Mouse (Mus musculus): ENCODE measurements around the gene S100a10. TPM values are rescaled to one million over a fixed set of nuclear protein-coding genes. Genes with fewer than 3 reads are reported as not detected.

S100a10 gene
- polyA plus RNA-seq (2016; fragmentation: Nextera tagmentation; extraction: Ambion mirVana), result 74.9 and 78.4 TPM in 2 replicates

GRCm38 (mm10) chr3:93554981-93555877 is at the start of gene S100a10:
Gene S100a10 (plus strand): TSS chr3:93555080.
- H3K9me3 ChIP-seq (replicated peaks), result no peaks in the 10 kb centered on the region
- peak; percentile 66 for DNase-seq (ENCODE audit: low spot score)
- H3K4me1 ChIP-seq, result peaks cover 15% of the 10 kb centered on the region
- no peaks in the 10 kb centered on the region for H3K36me3 ChIP-seq
- H3K27me3 ChIP-seq (ENCODE audit: low read depth, poor library complexity, severe bottlenecking), result peaks cover 25% of the 10 kb centered on the region
- WGBS, result 2% methylated on average over 35 of the region's 39 CpGs
- peak within 1 kb of the TSS; percentile 65 for H3K4me3 ChIP-seq
- peak within 1 kb of the TSS; percentile 85 for H3K27ac ChIP-seq

GRCm38 (mm10) chr3:93505960-93506863 is 48.7 kb upstream of the S100a10 start:
- H3K27ac ChIP-seq, result no peak overlapping the region
- H3K4me1 ChIP-seq, result no peaks in the 10 kb centered on the region
- 41% methylated on average over 30 of the region's 30 CpGs for WGBS
- H3K36me3 ChIP-seq, result no peaks in the 10 kb centered on the region
- H3K9me3 ChIP-seq (replicated peaks), result no peaks in the 10 kb centered on the region
- DNase-seq (ENCODE audit: low spot score), result no peak
- H3K27me3 ChIP-seq (ENCODE audit: low read depth, poor library complexity, severe bottlenecking), result no peaks in the 10 kb centered on the region
- peak overlapping the region; percentile 15; the same call in 1 of the 2 replicates for H3K4me3 ChIP-seq

GRCm38 (mm10) chr3:93506881-93507325 is 48.0 kb upstream of the S100a10 start:
- 74% methylated on average over 5 of the region's 5 CpGs for WGBS
- no peak overlapping the region for H3K27ac ChIP-seq

GRCm38 (mm10) chr3:93509301-93509700 is 45.6 kb upstream of the S100a10 start:
- Histone ChIP-seq H3K36me3 (no peaks in the 10 kb centered on the region), H3K4me3 (no peak overlapping the region), H3K4me1 (no peaks in the 10 kb centered on the region), H3K27me3 (ENCODE audit: low read depth, poor library complexity, severe bottlenecking) (no peaks in the 10 kb centered on the region), H3K9me3 (replicated peaks) (no peaks in the 10 kb centered on the region), H3K27ac (no peak overlapping the region)
- WGBS, result 77% methylated on average over 1 of the region's 1 CpGs
- DNase-seq (ENCODE audit: low spot score), result no peak

More at GRCm38 (mm10) chr3:93506881-93507325, 48.0 kb upstream of the S100a10 start:
- DNase-seq (ENCODE audit: low spot score), result no peak
- Histone ChIP-seq H3K9me3 (replicated peaks) (no peaks in the 10 kb centered on the region), H3K27me3 (ENCODE audit: low read depth, poor library complexity, severe bottlenecking) (no peaks in the 10 kb centered on the region), H3K4me1 (no peaks in the 10 kb centered on the region), H3K4me3 (no peak overlapping the region), H3K36me3 (no peaks in the 10 kb centered on the region)

GRCm38 (mm10) chr3:93511036-93511435 is 43.8 kb upstream of the S100a10 start:
- Histone ChIP-seq H3K4me1 (no peaks in the 10 kb centered on the region), H3K9me3 (replicated peaks) (no peaks in the 10 kb centered on the region), H3K4me3 (no peak overlapping the region), H3K27ac (no peak overlapping the region), H3K36me3 (no peaks in the 10 kb centered on the region), H3K27me3 (ENCODE audit: low read depth, poor library complexity, severe bottlenecking) (no peaks in the 10 kb centered on the region)
- WGBS, result 86% methylated on average over 1 of the region's 1 CpGs
- no peak for DNase-seq (ENCODE audit: low spot score)

GRCm38 (mm10) chr3:93511801-93512200 is 43.1 kb upstream of the S100a10 start:
- WGBS, result 97% methylated on average over 1 of the region's 1 CpGs
- no peaks in the 10 kb centered on the region for H3K27me3 ChIP-seq (ENCODE audit: low read depth, poor library complexity, severe bottlenecking)
- no peak overlapping the region for H3K4me3 ChIP-seq
- H3K27ac ChIP-seq, result no peak overlapping the region
- DNase-seq (ENCODE audit: low spot score), result no peak
- no peaks in the 10 kb centered on the region for H3K36me3 ChIP-seq
- H3K4me1 ChIP-seq, result no peaks in the 10 kb centered on the region
- H3K9me3 ChIP-seq (replicated peaks), result no peaks in the 10 kb centered on the region

- no peak for DNase-seq (ENCODE audit: low spot score)
- Histone ChIP-seq H3K4me1 (no peaks in the 10 kb centered on the region), H3K36me3 (no peaks in the 10 kb centered on the region), H3K27me3 (ENCODE audit: low read depth, poor library complexity, severe bottlenecking) (no peaks in the 10 kb centered on the region), H3K9me3 (replicated peaks) (no peaks in the 10 kb centered on the region), H3K27ac (no peak overlapping the region), H3K4me3 (no peak overlapping the region)
- WGBS, result 85% methylated on average over 7 of the region's 7 CpGs
Measured at GRCm38 (mm10) chr3:93512386-93513101, 42.3 kb upstream of the S100a10 start.

- no peak overlapping the region for H3K4me3 ChIP-seq
- no peaks in the 10 kb centered on the region for H3K36me3 ChIP-seq
- no peaks in the 10 kb centered on the region for H3K4me1 ChIP-seq
- H3K27ac ChIP-seq, result no peak overlapping the region
- no peak for DNase-seq (ENCODE audit: low spot score)
- H3K27me3 ChIP-seq (ENCODE audit: low read depth, poor library complexity, severe bottlenecking), result no peaks in the 10 kb centered on the region
- H3K9me3 ChIP-seq (replicated peaks), result no peaks in the 10 kb centered on the region
- WGBS, result 92% methylated on average over 3 of the region's 3 CpGs
Measured at GRCm38 (mm10) chr3:93514628-93515027, 40.3 kb upstream of the S100a10 start.

GRCm38 (mm10) chr3:93517343-93517742 is 37.5 kb upstream of the S100a10 start:
- Histone ChIP-seq H3K36me3 (no peaks in the 10 kb centered on the region), H3K9me3 (replicated peaks) (no peaks in the 10 kb centered on the region), H3K27me3 (ENCODE audit: low read depth, poor library complexity, severe bottlenecking) (peaks cover 7% of the 10 kb centered on the region; the same call in 1 of the 2 replicates), H3K4me1 (peaks cover 8% of the 10 kb centered on the region; the same call in 1 of the 2 replicates), H3K27ac (no peak overlapping the region), H3K4me3 (no peak overlapping the region)
- no peak for DNase-seq (ENCODE audit: low spot score)
- 86% methylated on average over 2 of the region's 2 CpGs for WGBS

- peak overlapping the region; percentile 69 for H3K4me3 ChIP-seq
- WGBS, result 54% methylated on average over 5 of the region's 5 CpGs
- no peak for DNase-seq (ENCODE audit: low spot score)
- peaks cover 8% of the 10 kb centered on the region; the same call in 1 of the 2 replicates for H3K36me3 ChIP-seq
- peaks cover 7% of the 10 kb centered on the region; the same call in 1 of the 2 replicates for H3K27me3 ChIP-seq (ENCODE audit: low read depth, poor library complexity, severe bottlenecking)
- peak overlapping the region; percentile 84; the same call in 1 of the 2 replicates for H3K27ac ChIP-seq
- peaks cover 8% of the 10 kb centered on the region; the same call in 1 of the 2 replicates for H3K4me1 ChIP-seq
- no peaks in the 10 kb centered on the region for H3K9me3 ChIP-seq (replicated peaks)
Measured at GRCm38 (mm10) chr3:93519856-93520329, 35.0 kb upstream of the S100a10 start.

- Histone ChIP-seq H3K4me3 (peak within 1 kb of the TSS; percentile 69), H3K4me1 (peaks cover 8% of the 10 kb centered on the region; the same call in 1 of the 2 replicates), H3K9me3 (replicated peaks) (no peaks in the 10 kb centered on the region), H3K27me3 (ENCODE audit: low read depth, poor library complexity, severe bottlenecking) (peaks cover 7% of the 10 kb centered on the region; the same call in 1 of the 2 replicates), H3K27ac (peak within 1 kb of the TSS; percentile 84), H3K36me3 (peaks cover 10% of the 10 kb centered on the region; the same call in 1 of the 2 replicates)
- peak; percentile 75 for DNase-seq (ENCODE audit: low spot score)
- under 1% methylated on average over 38 of the region's 38 CpGs for WGBS
Measured at GRCm38 (mm10) chr3:93520330-93521193, 34.3 kb upstream of the S100a10 start, which contains the start of gene S100a11. Gene S100a11 (plus strand): TSS chr3:93520488.
